Mouse (Mus musculus) lung, adult 18-20 months (tissue): ENCODE data around the gene Zfp536.
"Not testable (repeated sequence)": the region's sequence is repeated elsewhere in the genome, so short reads cannot be mapped to it uniquely, and the experiment has no call there.

ENCODE experiments used
- DNase-seq, 2 experiments: peaks; one replicate each; pipeline ENCODE4 v3.0.0; 2022; ENCODE audit warnings: mixed read lengths in 2 of 2

The Zfp536 gene

GRCm38 (mm10) chr7:37753024-37753423, 20.4 kb downstream of the Zfp536 start:
- no peak for DNase-seq

- no peak for DNase-seq
These were observed 27.2 kb downstream of the Zfp536 start for GRCm38 (mm10) chr7:37746133-37746761.

DNA sequence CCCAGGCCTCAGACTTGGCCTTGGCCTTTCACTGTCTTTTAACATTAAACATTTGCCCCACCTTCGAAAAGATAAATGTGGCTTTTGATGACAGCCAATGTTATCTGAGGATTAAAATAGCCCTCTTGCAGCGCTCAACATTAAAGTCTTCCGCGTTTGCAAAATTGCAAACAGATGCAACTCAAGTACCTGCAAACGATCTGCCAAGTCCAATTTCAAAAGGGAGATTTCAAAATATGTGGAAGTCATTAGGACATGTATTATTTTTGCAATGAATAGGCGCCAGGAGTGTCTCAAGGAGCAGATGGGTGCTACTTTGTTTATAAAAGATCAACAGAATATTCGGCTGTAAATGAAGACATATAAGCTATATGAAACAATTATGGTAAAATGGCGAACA, 30.1 kb downstream of the Zfp536 start:
- DNase-seq: no peak

GRCm38 (mm10) chr7:37737191-37737590, 36.2 kb downstream of the Zfp536 start:
- DNase-seq: no peak

- no peak for DNase-seq
These were observed 37.1 kb downstream of the Zfp536 start for GRCm38 (mm10) chr7:37736413-37736720.

- DNase-seq: no peak
These were observed 37.6 kb downstream of the Zfp536 start for GRCm38 (mm10) chr7:37735707-37736412.

DNA sequence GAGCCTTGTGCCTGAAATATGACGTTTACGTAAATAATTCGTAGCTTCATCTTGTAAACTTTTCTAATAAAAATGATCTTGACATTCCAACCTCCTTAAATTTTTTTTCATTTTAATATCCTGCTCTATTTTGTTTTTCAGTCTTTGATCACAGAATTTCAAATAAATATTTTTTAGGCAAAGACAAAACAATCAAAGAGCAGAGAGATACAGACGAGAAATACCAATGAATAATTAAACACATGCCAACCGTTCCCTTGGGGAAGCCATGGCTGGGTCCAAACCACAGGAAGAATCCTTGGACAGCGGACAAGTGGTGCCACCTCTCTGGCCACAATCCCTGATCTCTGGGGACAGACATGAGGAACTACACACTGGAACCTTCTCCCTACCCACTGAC, 38.3 kb downstream of the Zfp536 start:
- no peak for DNase-seq

GRCm38 (mm10) chr7:37734576-37734975, 38.9 kb downstream of the Zfp536 start:
- no peak for DNase-seq

DNA sequence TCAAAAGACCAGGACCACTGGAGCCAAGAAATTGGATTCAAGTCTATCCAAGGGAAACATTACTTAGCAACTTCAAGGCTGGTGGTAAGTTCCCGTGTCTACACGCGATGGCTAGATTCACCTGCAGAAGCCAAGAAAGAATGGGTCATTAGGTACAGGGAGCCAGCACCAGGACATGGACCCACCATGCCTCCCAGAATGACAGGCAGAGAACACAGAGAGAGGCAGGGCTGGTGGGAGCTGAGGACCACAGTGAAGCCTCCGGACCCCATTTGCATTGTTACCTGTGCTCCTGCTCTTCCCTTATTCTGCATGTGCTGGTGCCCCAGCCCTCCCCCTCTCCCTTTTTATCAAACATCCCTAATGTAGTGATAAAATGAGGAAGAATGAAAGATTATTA, 39.4 kb downstream of the Zfp536 start:
- no peak for DNase-seq

- DNase-seq: no peak
These were observed 40.7 kb downstream of the Zfp536 start for GRCm38 (mm10) chr7:37732741-37733140.

DNA sequence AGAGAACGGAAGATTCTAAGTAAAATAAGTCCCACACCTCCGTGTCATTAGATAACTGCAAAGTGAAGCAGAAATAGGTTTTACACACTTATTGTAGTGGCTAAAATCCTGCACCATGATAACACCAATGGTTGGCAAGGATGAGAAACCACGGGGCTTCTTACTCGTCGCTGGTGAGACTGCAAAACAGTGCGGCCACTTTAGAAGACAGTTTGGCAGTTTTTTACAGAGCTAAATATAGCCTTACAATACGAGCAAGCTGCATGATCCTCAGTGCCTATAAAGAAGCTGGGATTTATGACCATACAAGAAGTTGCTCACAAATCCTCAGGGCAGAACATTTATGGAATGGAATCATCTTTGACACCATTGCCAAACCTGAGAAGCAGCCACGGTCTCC, 45.7 kb downstream of the Zfp536 start:
- no peak for DNase-seq

- DNase-seq: no peak
These were observed 49.2 kb downstream of the Zfp536 start for GRCm38 (mm10) chr7:37724002-37724790.

DNA sequence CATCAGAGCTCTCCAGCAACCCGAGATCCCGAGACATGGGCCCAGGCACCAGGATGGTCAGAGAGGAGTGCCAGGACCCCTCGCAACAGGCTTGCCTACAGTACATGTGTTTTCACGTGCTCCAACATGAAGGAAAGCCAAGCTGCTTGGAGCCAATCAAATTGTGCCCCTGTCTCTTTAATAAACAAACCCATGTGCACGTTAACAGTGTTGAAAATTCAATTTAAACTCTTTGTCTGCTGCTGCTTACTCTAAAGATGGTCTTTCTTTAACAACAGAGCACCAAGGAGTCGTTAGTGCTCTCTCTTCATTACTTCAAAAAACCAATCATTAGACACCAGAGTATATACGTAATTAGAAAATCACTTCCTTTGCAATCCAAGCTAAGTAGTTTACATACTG, 50.2 kb downstream of the Zfp536 start:
- no peak for DNase-seq

GRCm38 (mm10) chr7:37721676-37722075, 51.8 kb downstream of the Zfp536 start:
- DNase-seq: no peak

DNA sequence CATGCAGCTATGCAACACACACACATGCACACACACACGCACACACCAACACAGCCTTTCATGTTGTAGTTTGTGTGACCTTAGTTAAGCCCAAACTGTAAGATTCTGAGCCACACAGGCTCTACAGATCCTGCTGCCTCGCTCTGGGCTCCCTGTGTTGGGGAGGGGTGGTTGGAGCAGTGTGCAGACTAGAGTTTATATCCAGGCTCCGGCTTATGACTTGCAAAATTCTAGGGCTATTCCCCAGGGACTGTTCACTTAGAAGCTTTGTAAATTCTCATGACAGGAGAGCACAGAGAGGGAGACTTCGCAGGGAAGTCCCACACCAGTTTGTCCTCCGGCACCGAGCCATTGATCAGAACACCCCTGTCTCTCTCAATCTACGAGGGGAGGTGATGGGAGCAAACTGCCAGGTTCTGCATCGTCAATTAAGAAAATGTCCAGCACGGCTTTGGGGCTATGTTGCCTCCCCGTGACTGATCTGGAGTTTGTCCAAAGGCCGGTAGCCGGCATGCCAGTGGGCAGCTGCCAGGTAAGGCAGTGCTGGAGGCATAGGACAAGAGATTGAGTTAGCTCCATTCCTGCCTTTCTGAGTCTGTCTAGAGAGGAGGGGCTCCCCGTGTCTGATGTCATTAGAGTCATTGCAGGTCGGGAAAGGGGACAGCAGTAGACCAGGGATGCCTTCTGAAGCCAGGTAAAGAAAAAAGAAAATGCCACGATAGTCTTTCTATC, 54.6 kb downstream of the Zfp536 start:
- DNase-seq: no peak

DNA sequence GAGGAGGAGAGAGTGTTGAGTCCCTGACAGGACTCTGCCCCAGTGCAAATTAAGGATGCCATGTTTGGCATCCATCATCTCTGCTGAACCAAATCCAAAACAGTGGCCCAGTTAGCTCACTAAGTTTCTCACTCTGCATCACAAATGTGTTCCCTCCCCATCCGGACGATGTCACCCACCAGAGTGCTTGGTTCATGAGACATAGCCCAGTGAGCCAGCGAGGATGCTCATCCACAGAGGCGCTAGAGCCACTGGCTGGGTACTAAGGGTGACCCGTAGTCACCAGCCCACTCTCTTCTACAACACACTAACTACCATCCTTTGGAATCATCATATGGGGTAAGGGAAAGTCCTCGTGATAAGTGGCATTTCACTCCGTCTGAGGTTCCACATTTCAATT, 56.4 kb downstream of the Zfp536 start:
- no peak for DNase-seq

GRCm38 (mm10) chr7:37716626-37717025, 56.8 kb downstream of the Zfp536 start:
- DNase-seq: no peak

- no peak for DNase-seq
These were observed 69.0 kb downstream of the Zfp536 start for GRCm38 (mm10) chr7:37704464-37704863.

DNA sequence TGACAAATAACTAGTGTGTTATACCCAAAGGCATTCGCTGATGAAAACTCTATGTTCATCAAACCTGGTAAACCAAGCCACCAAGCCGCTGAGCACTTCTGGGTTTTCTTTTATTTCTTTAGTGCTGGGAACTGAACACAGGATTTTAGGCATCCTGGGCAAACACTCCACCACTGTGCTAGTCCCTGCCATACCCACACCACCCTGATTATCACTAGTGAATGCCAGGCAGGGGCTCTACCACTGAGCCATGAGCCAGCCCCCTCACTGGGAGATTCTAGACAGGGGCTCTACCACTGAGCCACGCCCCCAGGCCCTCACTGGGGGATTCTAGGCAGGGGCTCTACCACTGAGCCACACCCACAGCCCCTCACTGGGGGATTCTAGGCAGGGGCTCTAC, 76.1 kb downstream of the Zfp536 start:
- DNase-seq: not testable (repeated sequence)

GRCm38 (mm10) chr7:37695066-37695465, 78.4 kb downstream of the Zfp536 start:
- no peak for DNase-seq

- no peak for DNase-seq
These were observed 82.8 kb downstream of the Zfp536 start for GRCm38 (mm10) chr7:37690606-37691005.

DNA sequence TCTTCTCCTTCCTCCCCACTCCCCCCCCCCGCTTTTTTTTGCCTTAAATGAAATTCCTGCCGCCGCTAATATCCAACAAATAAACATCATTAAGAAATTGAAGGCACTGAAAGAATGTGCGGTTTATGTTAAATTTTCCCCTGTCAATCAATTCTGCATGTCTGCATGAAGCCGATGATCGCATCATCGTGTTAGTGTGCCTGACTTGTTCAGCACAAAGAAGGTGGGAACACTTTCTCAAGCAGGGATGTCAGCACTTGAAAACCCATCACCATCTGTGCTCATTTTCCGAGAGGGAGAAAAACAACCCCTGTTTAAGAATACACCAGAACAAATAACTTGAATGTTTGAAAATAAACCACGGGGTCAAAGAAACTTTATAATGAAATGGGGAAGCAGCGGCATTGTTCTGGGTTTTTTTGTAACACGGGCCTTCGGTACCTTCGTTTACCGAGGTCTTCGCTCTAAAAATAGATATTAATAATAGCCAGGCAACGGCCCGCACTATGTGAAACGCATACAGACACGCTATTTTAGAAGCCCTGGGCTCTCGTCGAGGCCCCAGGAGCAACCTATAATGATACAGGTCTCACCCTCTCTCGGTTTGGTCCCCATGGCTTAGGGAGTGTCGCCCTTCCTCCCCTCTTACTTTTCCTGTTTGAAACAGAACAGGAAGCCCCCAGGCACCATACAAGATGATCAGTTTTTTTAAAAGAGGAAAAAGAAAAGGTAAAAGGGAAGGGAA, 83.7 kb downstream of the Zfp536 start:
- DNase-seq: no peak

GRCm38 (mm10) chr7:37689107-37689511, 84.3 kb downstream of the Zfp536 start:
- DNase-seq: no peak
